Mouse (Mus musculus): Measurements from ENCODE around the gene Tbc1d14. TPM values are rescaled to one million over a fixed set of nuclear protein-coding genes. Genes with fewer than 3 reads are reported as not detected.

Tbc1d14 gene
- polyA plus RNA-seq, 1 experiment from 2014 or later: 30.7 TPM

- Histone ChIP-seq H3K27ac (ENCODE audit: low read length) (peak overlapping the region; percentile 91), H3K4me2 (ENCODE audit: low read depth, low read length) (peak overlapping the region; percentile 85), H3K4me3 (ENCODE audit: low read length) (peak overlapping the region; percentile 77), H3K9ac (ENCODE audit: low read depth, low read length) (peak overlapping the region; percentile 90), H3K27me3 (replicated peaks; ENCODE audit: control insufficient read depth, insufficient read depth, low read length) (no peaks in the 10 kb centered on the region), H3K4me1 (ENCODE audit: control insufficient read depth, insufficient read depth, low read length) (peaks cover 24% of the 10 kb centered on the region), H3K9me3 (ENCODE audit: control insufficient read depth, low read length) (no peaks in the 10 kb centered on the region), H3K36me3 (ENCODE audit: control insufficient read depth, insufficient read depth, low read length) (no peaks in the 10 kb centered on the region)
- under 1% methylated on average over 28 of the region's 28 CpGs for WGBS
- peak; percentile 96 for ATAC-seq
Measured at GRCm38 (mm10) chr5:36530129-36530751, 62.8 kb downstream of the Tbc1d14 start.

DNA sequence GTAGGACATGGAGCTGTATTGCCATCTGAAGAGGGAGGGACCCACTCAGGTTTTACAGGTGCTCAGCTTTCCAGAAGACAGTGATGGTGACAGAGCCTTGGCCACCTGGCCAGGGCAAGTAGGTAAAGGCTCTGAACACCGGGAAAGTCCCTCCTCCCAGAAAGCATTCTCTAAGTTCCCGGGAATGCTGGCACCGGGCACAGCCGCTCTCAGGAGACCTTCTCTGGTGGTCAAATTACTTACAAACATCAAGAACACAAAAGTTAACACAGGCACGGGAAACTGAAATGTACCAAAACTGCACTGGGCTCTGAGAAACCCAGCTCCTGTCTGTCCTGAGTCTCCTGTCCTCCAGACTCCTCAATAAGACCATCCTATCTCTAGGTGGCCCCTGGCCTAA lies 63.4 kb downstream of the Tbc1d14 start:
- 8% methylated on average over 5 of the region's 5 CpGs for WGBS
- H3K36me3 ChIP-seq (ENCODE audit: control insufficient read depth, insufficient read depth, low read length): no peaks in the 10 kb centered on the region
- peak overlapping the region; percentile 77 for H3K4me3 ChIP-seq (ENCODE audit: low read length)
- no peaks in the 10 kb centered on the region for H3K27me3 ChIP-seq (replicated peaks; ENCODE audit: control insufficient read depth, insufficient read depth, low read length)
- no peak for ATAC-seq
- peaks cover 24% of the 10 kb centered on the region for H3K4me1 ChIP-seq (ENCODE audit: control insufficient read depth, insufficient read depth, low read length)
- H3K9me3 ChIP-seq (ENCODE audit: control insufficient read depth, low read length): no peaks in the 10 kb centered on the region
- H3K4me2 ChIP-seq (ENCODE audit: low read depth, low read length): peak overlapping the region; percentile 85
- peak overlapping the region; percentile 90 for H3K9ac ChIP-seq (ENCODE audit: low read depth, low read length)
- H3K27ac ChIP-seq (ENCODE audit: low read length): peak overlapping the region; percentile 91; the same call in 1 of the 2 replicates

DNA sequence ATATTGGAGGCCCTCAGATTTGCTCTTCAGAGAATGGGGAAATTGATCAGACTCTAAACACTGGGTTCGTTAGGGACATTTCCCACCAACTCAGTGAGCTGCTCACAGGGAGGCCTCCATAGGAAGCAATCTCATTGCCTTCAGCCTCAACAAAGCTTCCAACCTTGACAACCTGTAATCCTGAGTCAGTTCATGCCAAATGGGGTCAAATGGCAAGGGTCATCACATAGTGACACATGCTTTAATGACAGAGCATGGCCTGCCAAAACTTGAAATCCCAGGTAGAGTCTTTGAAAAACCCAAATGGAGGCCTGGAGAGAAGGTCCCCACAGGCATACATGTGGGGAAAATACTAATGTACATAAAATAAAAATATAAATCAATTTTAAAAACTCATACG lies 66.2 kb downstream of the Tbc1d14 start:
- no peak for ATAC-seq

GRCm38 (mm10) chr5:36526274-36526673 lies 66.8 kb downstream of the Tbc1d14 start:
- ATAC-seq: no peak
- Histone ChIP-seq H3K9ac (ENCODE audit: low read depth, low read length) (no peak overlapping the region), H3K27me3 (replicated peaks; ENCODE audit: control insufficient read depth, insufficient read depth, low read length) (no peaks in the 10 kb centered on the region), H3K4me2 (ENCODE audit: low read depth, low read length) (no peak overlapping the region), H3K4me1 (ENCODE audit: control insufficient read depth, insufficient read depth, low read length) (peaks cover 18% of the 10 kb centered on the region), H3K36me3 (ENCODE audit: control insufficient read depth, insufficient read depth, low read length) (peaks cover 4% of the 10 kb centered on the region; the same call in 1 of the 2 replicates), H3K27ac (ENCODE audit: low read length) (no peak overlapping the region; the same call in 1 of the 2 replicates), H3K4me3 (ENCODE audit: low read length) (no peak overlapping the region), H3K9me3 (ENCODE audit: control insufficient read depth, low read length) (no peaks in the 10 kb centered on the region)
- 79% methylated on average over 5 of the region's 5 CpGs for WGBS

More for the DNA sequence above, 66.2 kb downstream of the Tbc1d14 start:
- WGBS: 85% methylated on average over 2 of the region's 2 CpGs
- H3K9me3 ChIP-seq (ENCODE audit: control insufficient read depth, low read length): no peaks in the 10 kb centered on the region
- H3K36me3 ChIP-seq (ENCODE audit: control insufficient read depth, insufficient read depth, low read length): no peaks in the 10 kb centered on the region
- H3K4me1 ChIP-seq (ENCODE audit: control insufficient read depth, insufficient read depth, low read length): peaks cover 19% of the 10 kb centered on the region
- no peak overlapping the region for H3K27ac ChIP-seq (ENCODE audit: low read length)
- H3K4me2 ChIP-seq (ENCODE audit: low read depth, low read length): no peak overlapping the region
- H3K27me3 ChIP-seq (replicated peaks; ENCODE audit: control insufficient read depth, insufficient read depth, low read length): no peaks in the 10 kb centered on the region
- no peak overlapping the region for H3K9ac ChIP-seq (ENCODE audit: low read depth, low read length)
- no peak overlapping the region for H3K4me3 ChIP-seq (ENCODE audit: low read length)

- peaks cover 12% of the 10 kb centered on the region for H3K4me1 ChIP-seq (ENCODE audit: control insufficient read depth, insufficient read depth, low read length)
- no peaks in the 10 kb centered on the region for H3K27me3 ChIP-seq (replicated peaks; ENCODE audit: control insufficient read depth, insufficient read depth, low read length)
- H3K36me3 ChIP-seq (ENCODE audit: control insufficient read depth, insufficient read depth, low read length): peaks cover 5% of the 10 kb centered on the region; the same call in 1 of the 2 replicates
- H3K9ac ChIP-seq (ENCODE audit: low read depth, low read length): no peak overlapping the region
- 74% methylated on average over 2 of the region's 2 CpGs for WGBS
- no peak overlapping the region for H3K4me2 ChIP-seq (ENCODE audit: low read depth, low read length)
- ATAC-seq: no peak
- H3K27ac ChIP-seq (ENCODE audit: low read length): no peak overlapping the region
- no peaks in the 10 kb centered on the region for H3K9me3 ChIP-seq (ENCODE audit: control insufficient read depth, low read length)
- H3K4me3 ChIP-seq (ENCODE audit: low read length): no peak overlapping the region
Measured at GRCm38 (mm10) chr5:36525216-36525615, 67.9 kb downstream of the Tbc1d14 start.

DNA sequence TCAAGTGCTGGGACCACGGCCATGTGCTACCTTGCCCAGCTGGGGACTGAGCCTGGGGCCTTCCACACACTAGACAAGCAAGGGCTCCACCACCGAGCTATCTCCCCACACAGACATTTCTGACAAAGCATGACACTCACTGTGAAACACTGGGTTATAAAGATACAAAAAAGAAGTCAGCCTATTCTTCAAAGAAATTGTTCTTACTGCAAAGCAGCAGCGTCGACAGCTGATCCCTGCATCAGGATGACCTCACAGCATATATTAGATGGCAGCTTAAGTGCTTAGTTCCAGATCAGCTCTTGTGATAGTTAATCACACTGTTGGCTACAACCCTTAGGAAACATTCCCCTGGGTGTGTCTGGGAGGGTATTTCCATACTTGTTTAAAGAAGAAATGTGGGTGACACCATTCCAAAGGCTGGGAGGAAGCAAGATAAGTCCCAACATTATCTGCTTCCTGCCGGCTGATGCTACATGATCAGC lies 69.8 kb downstream of the Tbc1d14 start:
- no peaks in the 10 kb centered on the region for H3K4me1 ChIP-seq (ENCODE audit: control insufficient read depth, insufficient read depth, low read length)
- H3K9ac ChIP-seq (ENCODE audit: low read depth, low read length): no peak overlapping the region
- H3K27me3 ChIP-seq (replicated peaks; ENCODE audit: control insufficient read depth, insufficient read depth, low read length): no peaks in the 10 kb centered on the region
- ATAC-seq: no peak
- H3K4me3 ChIP-seq (ENCODE audit: low read length): no peak overlapping the region
- H3K9me3 ChIP-seq (ENCODE audit: control insufficient read depth, low read length): no peaks in the 10 kb centered on the region
- H3K36me3 ChIP-seq (ENCODE audit: control insufficient read depth, insufficient read depth, low read length): peaks cover 9% of the 10 kb centered on the region; the same call in 1 of the 2 replicates
- no peak overlapping the region for H3K4me2 ChIP-seq (ENCODE audit: low read depth, low read length)
- 78% methylated on average over 5 of the region's 5 CpGs for WGBS
- no peak overlapping the region for H3K27ac ChIP-seq (ENCODE audit: low read length)

DNA sequence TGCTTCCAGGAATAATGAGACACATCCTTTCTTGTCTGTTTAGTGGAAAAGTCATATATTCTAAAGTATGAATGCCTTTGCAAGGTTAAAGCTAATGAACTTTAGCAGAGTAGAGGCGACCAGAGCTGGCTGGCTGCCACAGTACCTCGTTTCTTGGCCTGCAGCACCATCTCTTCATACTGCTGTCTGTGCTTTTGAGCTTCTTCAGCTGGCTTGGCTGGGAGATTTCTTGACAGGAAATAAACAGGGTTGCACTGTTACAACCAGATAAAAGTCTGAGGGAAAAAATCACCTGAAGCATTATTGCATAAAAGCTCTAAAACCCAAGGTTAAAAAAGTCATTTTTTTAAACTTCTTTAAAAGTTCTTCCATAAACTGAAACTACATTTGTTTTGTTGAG lies 70.3 kb downstream of the Tbc1d14 start:
- H3K27me3 ChIP-seq (replicated peaks; ENCODE audit: control insufficient read depth, insufficient read depth, low read length): no peaks in the 10 kb centered on the region
- H3K9ac ChIP-seq (ENCODE audit: low read depth, low read length): no peak overlapping the region
- WGBS: 54% methylated on average over 2 of the region's 2 CpGs
- no peak overlapping the region for H3K4me2 ChIP-seq (ENCODE audit: low read depth, low read length)
- H3K9me3 ChIP-seq (ENCODE audit: control insufficient read depth, low read length): no peaks in the 10 kb centered on the region
- no peaks in the 10 kb centered on the region for H3K4me1 ChIP-seq (ENCODE audit: control insufficient read depth, insufficient read depth, low read length)
- peaks cover 9% of the 10 kb centered on the region; the same call in 1 of the 2 replicates for H3K36me3 ChIP-seq (ENCODE audit: control insufficient read depth, insufficient read depth, low read length)
- H3K27ac ChIP-seq (ENCODE audit: low read length): no peak overlapping the region
- ATAC-seq: no peak
- no peak overlapping the region for H3K4me3 ChIP-seq (ENCODE audit: low read length)

DNA sequence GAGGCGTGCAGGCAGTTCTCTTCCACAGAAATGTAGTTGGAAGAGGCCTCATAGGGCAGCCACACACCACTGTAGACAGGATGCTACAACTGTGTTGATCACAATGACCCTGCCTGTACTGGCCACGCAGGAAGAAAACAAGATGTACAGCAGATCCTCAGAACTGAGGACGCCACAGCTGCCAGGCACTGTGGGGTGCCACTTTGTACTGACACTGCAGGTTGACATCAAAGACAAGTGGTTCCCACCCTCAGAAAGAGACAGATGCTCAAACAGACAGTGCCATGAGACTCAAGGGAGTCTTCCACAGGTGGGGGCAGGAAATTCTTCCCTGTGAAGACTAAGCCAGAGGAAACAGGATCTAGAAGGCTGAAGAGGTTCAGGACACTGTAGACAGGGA lies 73.3 kb downstream of the Tbc1d14 start:
- no peak for ATAC-seq
- no peaks in the 10 kb centered on the region for H3K27me3 ChIP-seq (replicated peaks; ENCODE audit: control insufficient read depth, insufficient read depth, low read length)
- H3K27ac ChIP-seq (ENCODE audit: low read length): no peak overlapping the region
- H3K4me1 ChIP-seq (ENCODE audit: control insufficient read depth, insufficient read depth, low read length): no peaks in the 10 kb centered on the region
- no peak overlapping the region for H3K4me3 ChIP-seq (ENCODE audit: low read length)
- H3K36me3 ChIP-seq (ENCODE audit: control insufficient read depth, insufficient read depth, low read length): peaks cover 9% of the 10 kb centered on the region; the same call in 1 of the 2 replicates
- no peaks in the 10 kb centered on the region for H3K9me3 ChIP-seq (ENCODE audit: control insufficient read depth, low read length)
- H3K9ac ChIP-seq (ENCODE audit: low read depth, low read length): no peak overlapping the region
- no peak overlapping the region for H3K4me2 ChIP-seq (ENCODE audit: low read depth, low read length)
- 88% methylated on average over 3 of the region's 3 CpGs for WGBS

DNA sequence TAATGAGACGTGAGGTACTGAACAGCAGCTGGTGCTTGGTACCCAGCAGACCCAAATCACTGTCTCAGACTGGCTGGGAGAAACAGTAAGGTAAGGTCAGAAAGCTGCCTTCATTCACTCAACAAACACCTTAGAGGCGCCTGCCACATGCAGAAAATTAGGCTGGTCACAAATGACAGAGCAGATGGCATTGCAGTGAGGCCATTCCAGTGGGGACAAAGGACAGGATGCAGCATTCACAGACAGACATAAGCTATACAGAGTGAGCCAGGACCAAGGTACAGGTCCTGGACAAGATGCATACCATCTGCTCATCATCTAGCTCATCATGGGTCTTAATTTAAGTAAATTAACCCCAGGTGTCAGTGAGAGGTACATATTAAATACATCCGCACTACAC lies 75.5 kb downstream of the Tbc1d14 start:
- H3K4me1 ChIP-seq (ENCODE audit: control insufficient read depth, insufficient read depth, low read length): no peaks in the 10 kb centered on the region
- H3K27me3 ChIP-seq (replicated peaks; ENCODE audit: control insufficient read depth, insufficient read depth, low read length): no peaks in the 10 kb centered on the region
- H3K4me2 ChIP-seq (ENCODE audit: low read depth, low read length): no peak overlapping the region
- H3K27ac ChIP-seq (ENCODE audit: low read length): no peak overlapping the region
- no peaks in the 10 kb centered on the region for H3K9me3 ChIP-seq (ENCODE audit: control insufficient read depth, low read length)
- 85% methylated on average over 3 of the region's 3 CpGs for WGBS
- peaks cover 9% of the 10 kb centered on the region; the same call in 1 of the 2 replicates for H3K36me3 ChIP-seq (ENCODE audit: control insufficient read depth, insufficient read depth, low read length)
- no peak overlapping the region for H3K9ac ChIP-seq (ENCODE audit: low read depth, low read length)
- no peak overlapping the region for H3K4me3 ChIP-seq (ENCODE audit: low read length)
- no peak for ATAC-seq

Measured in intestine, embryonic 16.5 days (tissue).